Mouse (Mus musculus): ENCODE results near the gene Ubn1.

DNA sequence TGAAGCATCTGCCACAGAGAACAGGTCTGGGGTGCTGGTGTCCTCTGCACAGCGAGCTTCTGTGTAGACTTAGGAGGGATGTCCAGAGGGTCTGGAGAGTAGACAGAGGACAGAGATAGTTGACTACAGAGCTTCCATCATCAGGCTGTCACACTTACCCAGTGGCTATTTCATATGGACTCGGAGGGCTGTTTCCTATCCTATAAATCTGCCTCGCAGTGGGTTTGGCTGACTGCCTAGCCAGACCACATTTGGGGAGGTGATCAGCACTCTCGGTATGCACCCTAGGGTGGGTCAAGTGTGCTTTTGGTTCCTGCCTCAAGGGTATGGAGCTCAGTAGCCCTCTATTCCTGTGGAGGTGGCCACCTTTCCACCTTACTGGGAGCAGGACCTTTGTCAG is 35.3 kb downstream of the Ubn1 start:
- TF ChIP-seq EP300 (IDR thresholded peaks at IDR 0.05; ENCODE audit: low read depth) (no peak), CTCF (IDR thresholded peaks at IDR 0.05; ENCODE audit: low read depth) (no peak)

All from heart, postnatal 0 days (tissue).